Mouse (Mus musculus) hindbrain, embryonic 11.5 days (tissue): ENCODE data around the gene Asb5. TPM values are rescaled to one million over a fixed set of nuclear protein-coding genes. Genes with fewer than 3 reads are reported as not detected.

Experiments
- polyA plus RNA-seq: library from polyadenylated mRNA; unstranded; fragments of >200 nt; fragmentation: Nextera tagmentation; extraction: Ambion mirVana; gene quantifications from 2 replicates; pipeline ENCODE4 v1.2.1, GENCODE M21; 2014

The Asb5 gene
- polyA plus RNA-seq, 1 experiment from 2014 or later = 6.1 TPM

Other genes with a start within 250 kb of the Asb5 start
- 80.2 and 82.6 TPM in 2 replicates for gene Spcs3, start 418 bp downstream of the Asb5 start, polyA plus RNA-seq
- 0.22 TPM in 1 of 2 replicates, not detected in the other for gene Spata4, start 71.2 kb downstream of the Asb5 start, polyA plus RNA-seq